Mouse (Mus musculus) CD4-positive helper T cell, adult 2 months (primary cell): ENCODE data around the gene Eme2.
"Not testable (repeated sequence)": the region's sequence is repeated elsewhere in the genome, so short reads cannot be mapped to it uniquely, and the experiment has no call there.

Experiments used
- DNase-seq: peaks from one replicate; pipeline ENCODE4 v3.0.0-alpha.2; 2012; ENCODE audit warnings: low read depth, missing footprints, low spot score

The Eme2 gene

GRCm38 (mm10) chr17:24894995-24895547 lies at the start of gene Eme2, which contains the start of gene Mrps34:
Gene Eme2, minus strand, starts transcription at chr17:24895087.
Gene Mrps34, plus strand, starts transcription at chr17:24895116.
- DNase-seq, result peak; percentile 87

GRCm38 (mm10) chr17:24943589-24943988 lies 48.7 kb upstream of the Eme2 start:
- DNase-seq, result not testable (repeated sequence)

GRCm38 (mm10) chr17:24943036-24943435 lies 48.1 kb upstream of the Eme2 start:
- DNase-seq, result no peak

GRCm38 (mm10) chr17:24942453-24942852 lies 47.6 kb upstream of the Eme2 start:
- peak; percentile 26 for DNase-seq

GRCm38 (mm10) chr17:24937266-24937665 lies 42.4 kb upstream of the Eme2 start:
- peak; percentile 16 for DNase-seq

- DNase-seq, result peak; percentile 96
Observed at GRCm38 (mm10) chr17:24936259-24937237, 41.7 kb upstream of the Eme2 start, which contains the start of gene Mapk8ip3. Gene Mapk8ip3, minus strand, starts transcription at chr17:24936977.

GRCm38 (mm10) chr17:24935666-24936065 lies 40.8 kb upstream of the Eme2 start:
- peak; percentile 10 for DNase-seq

GRCm38 (mm10) chr17:24934926-24935325 lies 40.0 kb upstream of the Eme2 start:
- no peak for DNase-seq

GRCm38 (mm10) chr17:24933163-24933562 lies 38.3 kb upstream of the Eme2 start:
- no peak for DNase-seq

- no peak for DNase-seq
Observed at GRCm38 (mm10) chr17:24932431-24932830, 37.5 kb upstream of the Eme2 start.

GRCm38 (mm10) chr17:24929506-24929905 lies 34.6 kb upstream of the Eme2 start:
- DNase-seq, result no peak

- no peak for DNase-seq
Observed at GRCm38 (mm10) chr17:24923246-24923645, 28.4 kb upstream of the Eme2 start.

GRCm38 (mm10) chr17:24913984-24914383 lies 19.1 kb upstream of the Eme2 start:
- no peak for DNase-seq

- no peak for DNase-seq
Observed at GRCm38 (mm10) chr17:24907591-24907990, 12.7 kb upstream of the Eme2 start.

- DNase-seq, result no peak
Observed at GRCm38 (mm10) chr17:24903767-24904166, 8.9 kb upstream of the Eme2 start.

- no peak for DNase-seq
Observed at GRCm38 (mm10) chr17:24902671-24903474, 8.0 kb upstream of the Eme2 start.

- DNase-seq, result no peak
Observed at GRCm38 (mm10) chr17:24902124-24902523, 7.2 kb upstream of the Eme2 start.

GRCm38 (mm10) chr17:24900014-24900413 lies 5.1 kb upstream of the Eme2 start:
- no peak for DNase-seq

- DNase-seq, result no peak
Observed at GRCm38 (mm10) chr17:24899153-24899552, 4.3 kb upstream of the Eme2 start.

GRCm38 (mm10) chr17:24898041-24898854 lies 3.4 kb upstream of the Eme2 start:
- DNase-seq, result no peak

- DNase-seq, result no peak
Observed at GRCm38 (mm10) chr17:24897600-24897999, 2.7 kb upstream of the Eme2 start.
